Mouse (Mus musculus) liver, postnatal 0 days (tissue): Measurements from ENCODE around the gene Gstz1.

ENCODE experiments used
- CTCF ChIP-seq: sonication (generic); IDR thresholded peaks from 2 replicates; pipeline ENCODE4 v1.5.1; 2016; ENCODE audit warnings: antibody characterized with exemption, low read depth
- EP300 ChIP-seq: IDR thresholded peaks from 2 replicates; pipeline ENCODE4 v1.6.1; 2016; ENCODE audit warnings: antibody characterized with exemption, low read depth, mild to moderate bottlenecking

DNA sequence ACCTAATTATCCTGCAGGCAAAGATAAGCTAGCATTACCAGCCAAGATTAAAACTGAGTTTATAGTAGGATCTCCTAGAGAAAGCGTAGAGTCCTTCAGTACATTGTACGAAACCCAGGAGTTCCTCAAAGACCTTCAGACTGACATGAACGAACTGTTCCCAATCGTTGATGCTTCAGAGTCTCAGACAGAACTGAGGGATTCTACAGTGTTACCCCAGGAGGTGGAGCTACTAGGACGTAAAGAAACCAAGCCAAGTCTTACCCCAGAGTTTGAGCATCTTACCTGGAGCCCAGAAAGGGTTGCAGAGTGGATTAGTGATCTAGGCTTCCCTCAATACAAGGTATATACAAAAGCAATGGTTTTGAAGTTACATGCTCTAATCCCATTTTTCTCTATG is 54.7 kb downstream of the Gstz1 start:
- 0 out of 2 replicates have a peak, but pooled peaks have one; percentile 5 for TF ChIP-seq CTCF
- no peak for TF ChIP-seq EP300
